Mouse (Mus musculus): ENCODE data around the gene Acnat1. TPM values are rescaled to one million over a fixed set of nuclear protein-coding genes. Genes with fewer than 3 reads are reported as not detected.
A peak's percentile ranks its signal among the peaks of the same experiment; 100 is the strongest.
"Not testable (repeated sequence)": the region's sequence is repeated elsewhere in the genome, so short reads cannot be mapped to it uniquely, and the experiment has no call there.

Gene Acnat1
- polyA plus RNA-seq (2014; fragmentation: Nextera tagmentation; extraction: Ambion mirVana): not detected in 2 replicates

GRCm38 (mm10) chr4:49473435-49474100, at the start of gene Acnat1:
Gene Acnat1, minus strand, starts transcription at chr4:49473912.
- Histone ChIP-seq H3K9ac (replicated peaks; ENCODE audit: low read depth, low read length) (no peak within 1 kb of the TSS), H3K36me3 (ENCODE audit: control insufficient read depth, insufficient read depth, low read length) (no peaks in the 10 kb centered on the region), H3K9me3 (ENCODE audit: control insufficient read depth, low read length) (no peaks in the 10 kb centered on the region), H3K27ac (ENCODE audit: low read depth, low read length) (no peak within 1 kb of the TSS), H3K4me3 (ENCODE audit: low read depth, low read length) (no peak within 1 kb of the TSS), H3K27me3 (ENCODE audit: control insufficient read depth, insufficient read depth, low read length) (no peaks in the 10 kb centered on the region), H3K4me1 (ENCODE audit: control insufficient read depth, insufficient read depth, low read length) (0 out of 2 replicates have a peak, but pooled peaks cover 4% of the 10 kb centered on the region), H3K4me2 (ENCODE audit: low read depth, low read length) (no peak within 1 kb of the TSS)
- WGBS: 59% methylated on average over 3 of the region's 3 CpGs
- no peak for ATAC-seq (ENCODE audit: low read depth)

GRCm38 (mm10) chr4:49522576-49522975, 48.9 kb upstream of the Acnat1 start:
- Histone ChIP-seq H3K27ac (ENCODE audit: low read depth, low read length) (no peak overlapping the region), H3K27me3 (ENCODE audit: control insufficient read depth, insufficient read depth, low read length) (no peaks in the 10 kb centered on the region), H3K4me2 (ENCODE audit: low read depth, low read length) (no peak overlapping the region; the same call in 1 of the 2 replicates), H3K9me3 (ENCODE audit: control insufficient read depth, low read length) (no peaks in the 10 kb centered on the region), H3K4me3 (ENCODE audit: low read depth, low read length) (no peak overlapping the region), H3K4me1 (ENCODE audit: control insufficient read depth, insufficient read depth, low read length) (peaks cover 14% of the 10 kb centered on the region), H3K9ac (replicated peaks; ENCODE audit: low read depth, low read length) (no peak overlapping the region), H3K36me3 (ENCODE audit: control insufficient read depth, insufficient read depth, low read length) (0 out of 2 replicates have a peak, but pooled peaks cover 2% of the 10 kb centered on the region)
- ATAC-seq (ENCODE audit: low read depth): no peak
- 79% methylated on average over 9 of the region's 9 CpGs for WGBS

- WGBS: under 1% methylated on average over 17 of the region's 17 CpGs
- Histone ChIP-seq H3K27me3 (ENCODE audit: control insufficient read depth, insufficient read depth, low read length) (no peaks in the 10 kb centered on the region), H3K9me3 (ENCODE audit: control insufficient read depth, low read length) (no peaks in the 10 kb centered on the region), H3K27ac (ENCODE audit: low read depth, low read length) (no peak overlapping the region), H3K4me3 (ENCODE audit: low read depth, low read length) (peak overlapping the region; percentile 64), H3K9ac (replicated peaks; ENCODE audit: low read depth, low read length) (peak overlapping the region; percentile 73), H3K4me1 (ENCODE audit: control insufficient read depth, insufficient read depth, low read length) (peaks cover 14% of the 10 kb centered on the region), H3K36me3 (ENCODE audit: control insufficient read depth, insufficient read depth, low read length) (0 out of 2 replicates have a peak, but pooled peaks cover 2% of the 10 kb centered on the region), H3K4me2 (ENCODE audit: low read depth, low read length) (peak overlapping the region; percentile 71)
- peak; percentile 70; the same call in 1 of the 2 replicates for ATAC-seq (ENCODE audit: low read depth)
These were observed 47.6 kb upstream of the Acnat1 start for GRCm38 (mm10) chr4:49521346-49521745.

GRCm38 (mm10) chr4:49520572-49521340, 47.0 kb upstream of the Acnat1 start, which contains the start of the genes Mrpl50 and Zfp189:
Gene Mrpl50, minus strand, starts transcription at chr4:49521093.
Gene Zfp189, plus strand, starts transcription at chr4:49521176.
- under 1% methylated on average over 41 of the region's 41 CpGs for WGBS
- Histone ChIP-seq H3K9ac (replicated peaks; ENCODE audit: low read depth, low read length) (peak within 1 kb of the TSS; percentile 73), H3K4me1 (ENCODE audit: control insufficient read depth, insufficient read depth, low read length) (peaks cover 14% of the 10 kb centered on the region), H3K36me3 (ENCODE audit: control insufficient read depth, insufficient read depth, low read length) (0 out of 2 replicates have a peak, but pooled peaks cover 2% of the 10 kb centered on the region), H3K4me3 (ENCODE audit: low read depth, low read length) (peak within 1 kb of the TSS; percentile 64), H3K4me2 (ENCODE audit: low read depth, low read length) (peak within 1 kb of the TSS; percentile 71), H3K9me3 (ENCODE audit: control insufficient read depth, low read length) (no peaks in the 10 kb centered on the region), H3K27ac (ENCODE audit: low read depth, low read length) (peak within 1 kb of the TSS; percentile 66; the same call in 1 of the 2 replicates), H3K27me3 (ENCODE audit: control insufficient read depth, insufficient read depth, low read length) (no peaks in the 10 kb centered on the region)
- ATAC-seq (ENCODE audit: low read depth): peak; percentile 99

- Histone ChIP-seq H3K4me2 (ENCODE audit: low read depth, low read length) (peak overlapping the region; percentile 27; the same call in 1 of the 2 replicates), H3K27ac (ENCODE audit: low read depth, low read length) (no peak overlapping the region), H3K4me1 (ENCODE audit: control insufficient read depth, insufficient read depth, low read length) (peaks cover 14% of the 10 kb centered on the region), H3K9me3 (ENCODE audit: control insufficient read depth, low read length) (no peaks in the 10 kb centered on the region), H3K27me3 (ENCODE audit: control insufficient read depth, insufficient read depth, low read length) (no peaks in the 10 kb centered on the region), H3K9ac (replicated peaks; ENCODE audit: low read depth, low read length) (no peak overlapping the region), H3K36me3 (ENCODE audit: control insufficient read depth, insufficient read depth, low read length) (no peaks in the 10 kb centered on the region), H3K4me3 (ENCODE audit: low read depth, low read length) (no peak overlapping the region)
- 80% methylated on average over 5 of the region's 5 CpGs for WGBS
- ATAC-seq (ENCODE audit: low read depth): no peak
These were observed 45.8 kb upstream of the Acnat1 start for GRCm38 (mm10) chr4:49519476-49519875.

GRCm38 (mm10) chr4:49514441-49514840, 40.7 kb upstream of the Acnat1 start:
- WGBS: 97% methylated on average over 6 of the region's 6 CpGs
- no peak overlapping the region for H3K9ac ChIP-seq (replicated peaks; ENCODE audit: low read depth, low read length)
- 0 out of 2 replicates have a peak, but pooled peaks cover 6% of the 10 kb centered on the region for H3K36me3 ChIP-seq (ENCODE audit: control insufficient read depth, insufficient read depth, low read length)
- H3K9me3 ChIP-seq (ENCODE audit: control insufficient read depth, low read length): no peaks in the 10 kb centered on the region
- no peak overlapping the region for H3K4me3 ChIP-seq (ENCODE audit: low read depth, low read length)
- peaks cover 3% of the 10 kb centered on the region; the same call in 1 of the 2 replicates for H3K4me1 ChIP-seq (ENCODE audit: control insufficient read depth, insufficient read depth, low read length)
- H3K27ac ChIP-seq (ENCODE audit: low read depth, low read length): no peak overlapping the region
- H3K4me2 ChIP-seq (ENCODE audit: low read depth, low read length): no peak overlapping the region
- ATAC-seq (ENCODE audit: low read depth): no peak
- no peaks in the 10 kb centered on the region for H3K27me3 ChIP-seq (ENCODE audit: control insufficient read depth, insufficient read depth, low read length)

- no peak overlapping the region for H3K9ac ChIP-seq (replicated peaks; ENCODE audit: low read depth, low read length)
- H3K27me3 ChIP-seq (ENCODE audit: control insufficient read depth, insufficient read depth, low read length): no peaks in the 10 kb centered on the region
- H3K9me3 ChIP-seq (ENCODE audit: control insufficient read depth, low read length): no peaks in the 10 kb centered on the region
- H3K4me2 ChIP-seq (ENCODE audit: low read depth, low read length): no peak overlapping the region
- 0 out of 2 replicates have a peak, but pooled peaks cover 6% of the 10 kb centered on the region for H3K36me3 ChIP-seq (ENCODE audit: control insufficient read depth, insufficient read depth, low read length)
- H3K4me3 ChIP-seq (ENCODE audit: low read depth, low read length): no peak overlapping the region
- 96% methylated on average over 4 of the region's 4 CpGs for WGBS
- no peaks in the 10 kb centered on the region for H3K4me1 ChIP-seq (ENCODE audit: control insufficient read depth, insufficient read depth, low read length)
- ATAC-seq (ENCODE audit: low read depth): no peak
- H3K27ac ChIP-seq (ENCODE audit: low read depth, low read length): no peak overlapping the region
These were observed 38.9 kb upstream of the Acnat1 start for GRCm38 (mm10) chr4:49512636-49513035.

- WGBS: 100% methylated on average over 1 of the region's 1 CpGs
- not testable (repeated sequence) for H3K36me3 ChIP-seq (ENCODE audit: control insufficient read depth, insufficient read depth, low read length); H3K4me2 ChIP-seq (ENCODE audit: low read depth, low read length); H3K9ac ChIP-seq (replicated peaks; ENCODE audit: low read depth, low read length); ATAC-seq (ENCODE audit: low read depth); H3K4me1 ChIP-seq (ENCODE audit: control insufficient read depth, insufficient read depth, low read length); H3K4me3 ChIP-seq (ENCODE audit: low read depth, low read length); H3K9me3 ChIP-seq (ENCODE audit: control insufficient read depth, low read length); H3K27me3 ChIP-seq (ENCODE audit: control insufficient read depth, insufficient read depth, low read length); H3K27ac ChIP-seq (ENCODE audit: low read depth, low read length)
These were observed 36.6 kb upstream of the Acnat1 start for GRCm38 (mm10) chr4:49510236-49510835.

All from neural tube, embryonic 14.5 days (tissue).